Mouse (Mus musculus): ENCODE measurements around the gene Pparg. TPM values are rescaled to one million over a fixed set of nuclear protein-coding genes. Genes with fewer than 3 reads are reported as not detected.

The Pparg gene
- 0.22 and 0.29 TPM in 2 replicates for polyA plus RNA-seq (2014; fragmentation: Nextera tagmentation; extraction: Ambion mirVana)

DNA sequence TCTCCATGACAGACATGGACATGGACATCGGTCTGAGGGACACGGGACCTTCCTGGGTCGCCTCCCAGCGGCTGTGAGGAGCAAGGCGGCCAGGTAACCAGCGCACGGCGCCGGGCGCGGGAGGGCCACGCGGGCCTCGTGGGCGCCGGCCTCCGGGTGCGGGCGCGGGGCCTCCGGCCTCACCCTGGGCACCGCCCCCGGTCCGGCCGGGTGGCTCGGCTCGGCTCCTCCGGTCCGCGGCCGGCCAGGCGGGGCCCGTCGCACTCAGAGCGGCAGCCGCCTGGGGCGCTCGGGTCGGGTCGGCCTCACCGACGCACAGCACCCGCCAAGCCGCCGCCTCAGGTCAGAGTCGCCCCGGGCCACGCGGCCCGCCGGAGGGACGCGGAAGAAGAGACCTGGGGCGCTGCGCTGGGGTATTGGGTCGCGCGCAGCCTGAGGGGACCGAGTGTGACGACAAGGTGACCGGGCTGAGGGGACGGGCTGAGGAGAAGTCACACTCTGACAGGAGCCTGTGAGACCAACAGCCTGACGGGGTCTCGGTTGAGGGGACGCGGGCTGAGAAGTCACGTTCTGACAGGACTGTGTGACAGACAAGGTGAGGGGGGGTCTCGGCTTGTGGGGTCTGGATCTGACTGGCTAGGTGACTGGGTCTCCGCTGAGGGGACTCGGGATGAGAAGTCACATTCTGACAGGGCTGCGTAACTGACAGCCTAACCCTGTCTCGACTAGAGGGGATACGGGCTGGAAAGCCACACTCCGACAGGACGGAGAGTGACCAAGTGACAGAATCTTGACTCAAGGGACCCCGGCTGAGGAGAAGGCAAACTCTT lies at the start of gene Pparg:
Gene Pparg (plus strand): TSS at position 176 of the 830 bp plus-strand sequence.
- H3K4me1 ChIP-seq (ENCODE audit: control insufficient read depth, insufficient read depth, low read length) = peaks cover 4% of the 10 kb centered on the region
- under 1% methylated on average over 63 of the region's 76 CpGs for WGBS
- peak within 1 kb of the TSS; percentile 51 for H3K9ac ChIP-seq (ENCODE audit: low read length)
- DNase-seq (ENCODE audit: low spot score, missing footprints) (peak; percentile 97), ATAC-seq (ENCODE audit: low FRiP score) (peak; percentile 80)
- H3K27me3 ChIP-seq (ENCODE audit: control insufficient read depth, insufficient read depth, low read length) = peaks cover 25% of the 10 kb centered on the region
- no peak within 1 kb of the TSS for H3K27ac ChIP-seq (ENCODE audit: low read depth, low read length)
- H3K4me3 ChIP-seq (ENCODE audit: low read depth, low read length) = peak within 1 kb of the TSS; percentile 55
- peak within 1 kb of the TSS; percentile 97 for H3K4me2 ChIP-seq
- H3K36me3 ChIP-seq (ENCODE audit: control insufficient read depth, insufficient read depth, low read length) = no peaks in the 10 kb centered on the region
- H3K9me3 ChIP-seq (ENCODE audit: control insufficient read depth, low read length) = peaks cover 4% of the 10 kb centered on the region; the same call in 1 of the 2 replicates

- Histone ChIP-seq H3K27ac (ENCODE audit: low read depth, low read length) (no peak overlapping the region), H3K4me2 (no peak overlapping the region), H3K4me3 (ENCODE audit: low read depth, low read length) (no peak overlapping the region), H3K9ac (ENCODE audit: low read length) (no peak overlapping the region), H3K9me3 (ENCODE audit: control insufficient read depth, low read length) (no peaks in the 10 kb centered on the region), H3K27me3 (ENCODE audit: control insufficient read depth, insufficient read depth, low read length) (no peaks in the 10 kb centered on the region), H3K4me1 (ENCODE audit: control insufficient read depth, insufficient read depth, low read length) (no peaks in the 10 kb centered on the region), H3K36me3 (ENCODE audit: control insufficient read depth, insufficient read depth, low read length) (no peaks in the 10 kb centered on the region)
- no peak for ATAC-seq (ENCODE audit: low FRiP score)
- no peak for DNase-seq (ENCODE audit: low spot score, missing footprints)
- WGBS = 68% methylated on average over 12 of the region's 12 CpGs
Observed at GRCm38 (mm10) chr6:115312780-115313179, 48.0 kb upstream of the Pparg start.

GRCm38 (mm10) chr6:115313235-115313738 lies 47.5 kb upstream of the Pparg start:
- ATAC-seq (ENCODE audit: low FRiP score) (no peak), DNase-seq (ENCODE audit: low spot score, missing footprints) (no peak)
- H3K4me2 ChIP-seq = no peak overlapping the region
- H3K4me3 ChIP-seq (ENCODE audit: low read depth, low read length) = no peak overlapping the region
- no peaks in the 10 kb centered on the region for H3K9me3 ChIP-seq (ENCODE audit: control insufficient read depth, low read length)
- WGBS = 83% methylated on average over 9 of the region's 9 CpGs
- H3K27ac ChIP-seq (ENCODE audit: low read depth, low read length) = no peak overlapping the region
- H3K27me3 ChIP-seq (ENCODE audit: control insufficient read depth, insufficient read depth, low read length) = no peaks in the 10 kb centered on the region
- no peaks in the 10 kb centered on the region for H3K4me1 ChIP-seq (ENCODE audit: control insufficient read depth, insufficient read depth, low read length)
- H3K36me3 ChIP-seq (ENCODE audit: control insufficient read depth, insufficient read depth, low read length) = no peaks in the 10 kb centered on the region
- no peak overlapping the region for H3K9ac ChIP-seq (ENCODE audit: low read length)

DNA sequence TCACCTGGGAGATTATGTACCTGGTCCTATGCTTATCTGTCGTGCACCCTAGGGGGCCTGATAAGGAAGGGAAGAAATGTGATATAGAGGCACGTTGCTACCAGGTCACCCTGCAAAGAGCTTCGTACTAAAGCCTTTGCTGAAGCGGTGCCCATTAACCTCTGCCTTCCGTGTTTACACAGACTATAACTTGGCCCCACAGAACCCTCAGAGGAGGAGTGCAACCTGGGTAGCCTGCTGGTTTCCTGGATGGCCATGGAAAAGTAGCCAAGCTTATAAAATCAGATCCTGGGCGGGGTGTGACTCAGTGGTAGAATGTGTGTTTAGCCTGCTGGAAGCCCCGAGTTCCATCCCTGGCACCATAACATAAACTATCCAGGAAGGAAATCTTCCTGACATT lies 46.8 kb upstream of the Pparg start:
- DNase-seq (ENCODE audit: low spot score, missing footprints) (no peak), ATAC-seq (ENCODE audit: low FRiP score) (no peak)
- H3K27ac ChIP-seq (ENCODE audit: low read depth, low read length) = no peak overlapping the region
- no peak overlapping the region for H3K4me2 ChIP-seq
- 83% methylated on average over 7 of the region's 7 CpGs for WGBS
- H3K4me3 ChIP-seq (ENCODE audit: low read depth, low read length) = no peak overlapping the region
- no peaks in the 10 kb centered on the region for H3K9me3 ChIP-seq (ENCODE audit: control insufficient read depth, low read length)
- no peaks in the 10 kb centered on the region for H3K36me3 ChIP-seq (ENCODE audit: control insufficient read depth, insufficient read depth, low read length)
- no peak overlapping the region for H3K9ac ChIP-seq (ENCODE audit: low read length)
- H3K4me1 ChIP-seq (ENCODE audit: control insufficient read depth, insufficient read depth, low read length) = no peaks in the 10 kb centered on the region
- no peaks in the 10 kb centered on the region for H3K27me3 ChIP-seq (ENCODE audit: control insufficient read depth, insufficient read depth, low read length)

- Histone ChIP-seq H3K27ac (ENCODE audit: low read depth, low read length) (no peak overlapping the region), H3K9ac (ENCODE audit: low read length) (no peak overlapping the region), H3K27me3 (ENCODE audit: control insufficient read depth, insufficient read depth, low read length) (no peaks in the 10 kb centered on the region), H3K4me1 (ENCODE audit: control insufficient read depth, insufficient read depth, low read length) (no peaks in the 10 kb centered on the region), H3K36me3 (ENCODE audit: control insufficient read depth, insufficient read depth, low read length) (no peaks in the 10 kb centered on the region), H3K9me3 (ENCODE audit: control insufficient read depth, low read length) (no peaks in the 10 kb centered on the region), H3K4me2 (no peak overlapping the region), H3K4me3 (ENCODE audit: low read depth, low read length) (no peak overlapping the region)
- WGBS = 88% methylated on average over 4 of the region's 4 CpGs
- DNase-seq (ENCODE audit: low spot score, missing footprints) = no peak
- no peak for ATAC-seq (ENCODE audit: low FRiP score)
Observed at GRCm38 (mm10) chr6:115315770-115316169, 45.0 kb upstream of the Pparg start.

- H3K9me3 ChIP-seq (ENCODE audit: control insufficient read depth, low read length) = no peaks in the 10 kb centered on the region
- 90% methylated on average over 11 of the region's 11 CpGs for WGBS
- DNase-seq (ENCODE audit: low spot score, missing footprints) = no peak
- no peak overlapping the region for H3K9ac ChIP-seq (ENCODE audit: low read length)
- no peak for ATAC-seq (ENCODE audit: low FRiP score)
- no peak overlapping the region for H3K4me3 ChIP-seq (ENCODE audit: low read depth, low read length)
- H3K36me3 ChIP-seq (ENCODE audit: control insufficient read depth, insufficient read depth, low read length) = no peaks in the 10 kb centered on the region
- no peak overlapping the region for H3K4me2 ChIP-seq
- no peak overlapping the region for H3K27ac ChIP-seq (ENCODE audit: low read depth, low read length)
- H3K27me3 ChIP-seq (ENCODE audit: control insufficient read depth, insufficient read depth, low read length) = no peaks in the 10 kb centered on the region
- no peaks in the 10 kb centered on the region for H3K4me1 ChIP-seq (ENCODE audit: control insufficient read depth, insufficient read depth, low read length)
Observed at GRCm38 (mm10) chr6:115316811-115317221, 43.9 kb upstream of the Pparg start.

DNA sequence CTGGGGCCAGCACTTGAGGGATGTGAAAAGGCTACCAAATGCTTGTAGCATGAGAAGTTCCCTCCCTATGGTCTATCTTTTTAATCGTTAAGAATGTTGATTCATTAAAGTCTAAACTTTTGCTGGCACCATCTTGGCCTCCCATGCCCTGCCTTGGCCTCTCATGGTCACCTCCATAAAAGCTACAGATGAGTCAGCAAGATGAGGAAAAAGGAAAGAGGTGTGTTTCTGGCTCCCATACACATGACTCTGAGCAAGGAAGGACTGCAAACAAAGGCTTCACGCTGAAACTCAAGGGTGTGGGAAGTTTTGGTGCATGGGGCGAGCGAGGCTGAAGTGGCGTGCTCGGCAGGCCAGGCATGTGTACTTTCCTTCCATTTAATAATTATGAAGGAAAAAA lies 41.9 kb upstream of the Pparg start:
- H3K4me1 ChIP-seq (ENCODE audit: control insufficient read depth, insufficient read depth, low read length) = no peaks in the 10 kb centered on the region
- no peak for DNase-seq (ENCODE audit: low spot score, missing footprints)
- H3K36me3 ChIP-seq (ENCODE audit: control insufficient read depth, insufficient read depth, low read length) = no peaks in the 10 kb centered on the region
- no peaks in the 10 kb centered on the region for H3K27me3 ChIP-seq (ENCODE audit: control insufficient read depth, insufficient read depth, low read length)
- H3K4me2 ChIP-seq = no peak overlapping the region
- H3K4me3 ChIP-seq (ENCODE audit: low read depth, low read length) = no peak overlapping the region
- no peak for ATAC-seq (ENCODE audit: low FRiP score)
- WGBS = 90% methylated on average over 6 of the region's 6 CpGs
- no peak overlapping the region for H3K9ac ChIP-seq (ENCODE audit: low read length)
- no peak overlapping the region for H3K27ac ChIP-seq (ENCODE audit: low read depth, low read length)
- no peaks in the 10 kb centered on the region for H3K9me3 ChIP-seq (ENCODE audit: control insufficient read depth, low read length)

- Histone ChIP-seq H3K9me3 (ENCODE audit: control insufficient read depth, low read length) (no peaks in the 10 kb centered on the region), H3K27me3 (ENCODE audit: control insufficient read depth, insufficient read depth, low read length) (no peaks in the 10 kb centered on the region), H3K9ac (ENCODE audit: low read length) (no peak overlapping the region), H3K4me2 (no peak overlapping the region), H3K4me1 (ENCODE audit: control insufficient read depth, insufficient read depth, low read length) (no peaks in the 10 kb centered on the region), H3K4me3 (ENCODE audit: low read depth, low read length) (no peak overlapping the region), H3K36me3 (ENCODE audit: control insufficient read depth, insufficient read depth, low read length) (no peaks in the 10 kb centered on the region), H3K27ac (ENCODE audit: low read depth, low read length) (no peak overlapping the region)
- WGBS = 87% methylated on average over 4 of the region's 4 CpGs
- ATAC-seq (ENCODE audit: low FRiP score) = no peak
- DNase-seq (ENCODE audit: low spot score, missing footprints) = no peak
Observed at GRCm38 (mm10) chr6:115319686-115320085, 41.1 kb upstream of the Pparg start.

DNA sequence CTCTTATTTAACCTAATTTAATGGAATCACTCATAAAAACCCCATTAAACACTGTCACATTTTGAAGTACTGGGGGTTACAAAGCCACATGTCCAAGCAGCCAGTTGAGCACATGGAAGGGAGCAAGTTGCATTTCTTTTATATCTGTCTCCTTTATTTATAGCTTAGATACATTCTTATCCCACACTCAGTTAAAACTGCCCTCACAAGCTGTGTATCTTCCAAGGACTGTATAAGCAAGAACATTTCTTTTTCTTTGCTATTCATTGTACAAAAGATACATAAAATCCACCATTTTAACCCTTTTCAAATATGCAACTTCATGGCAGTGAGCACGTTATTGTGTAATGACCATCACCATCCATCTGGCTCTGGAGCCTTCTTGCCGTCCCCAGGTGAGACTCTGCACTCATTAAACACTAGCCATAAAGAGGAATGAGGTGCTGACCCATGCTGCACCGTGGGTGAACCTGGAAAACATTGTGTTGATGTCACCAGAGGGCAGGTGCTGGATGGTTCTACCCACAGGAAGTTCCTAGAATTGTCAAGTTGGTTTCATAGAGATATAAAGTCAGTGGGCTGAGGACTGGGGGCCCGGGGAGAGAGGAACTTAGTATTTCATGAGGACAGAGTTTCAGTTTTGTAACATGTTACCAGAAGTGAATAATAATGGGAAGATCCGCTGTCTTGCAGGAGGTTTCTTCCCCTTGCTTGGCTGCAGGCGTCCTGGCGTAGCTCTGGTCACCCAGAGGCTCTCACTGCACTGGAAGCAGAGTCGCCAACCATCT lies 39.6 kb upstream of the Pparg start:
- Histone ChIP-seq H3K4me1 (ENCODE audit: control insufficient read depth, insufficient read depth, low read length) (no peaks in the 10 kb centered on the region), H3K9me3 (ENCODE audit: control insufficient read depth, low read length) (no peaks in the 10 kb centered on the region), H3K9ac (ENCODE audit: low read length) (no peak overlapping the region), H3K27me3 (ENCODE audit: control insufficient read depth, insufficient read depth, low read length) (no peaks in the 10 kb centered on the region), H3K4me2 (no peak overlapping the region), H3K4me3 (ENCODE audit: low read depth, low read length) (no peak overlapping the region), H3K36me3 (ENCODE audit: control insufficient read depth, insufficient read depth, low read length) (no peaks in the 10 kb centered on the region), H3K27ac (ENCODE audit: low read depth, low read length) (no peak overlapping the region)
- ATAC-seq (ENCODE audit: low FRiP score) (no peak), DNase-seq (ENCODE audit: low spot score, missing footprints) (no peak)
- 86% methylated on average over 8 of the region's 8 CpGs for WGBS
